Mouse (Mus musculus) cerebellum, adult 2 months (tissue): ENCODE data around the gene Mta1. TPM values are rescaled to one million over a fixed set of nuclear protein-coding genes. Genes with fewer than 3 reads are reported as not detected.
A peak's percentile ranks its signal among the peaks of the same experiment; 100 is the strongest.

ENCODE experiments used
- DNase-seq, 2 experiments: peaks; one replicate each; pipeline ENCODE4 v3.0.0; 2021
- H3K27ac ChIP-seq: fragments of 200-500 bp; 2 replicates; pipeline ENCODE4 v1.5.1; 2012; ENCODE audit warnings: low read length, control low read depth, inconsistent platforms; ENCODE audit not compliant: insufficient read depth
- H3K27me3 ChIP-seq: fragments of 200-500 bp; 2 replicates; pipeline ENCODE4 v1.6.1; 2012; ENCODE audit warnings: inconsistent platforms, mild to moderate bottlenecking, low read length, moderate library complexity; ENCODE audit not compliant: control insufficient read depth, insufficient read depth
- H3K4me1 ChIP-seq: fragments of 200-500 bp; 2 replicates; pipeline ENCODE4 v1.6.1; 2011; ENCODE audit warnings: low read length; ENCODE audit not compliant: control insufficient read depth, insufficient read depth
- H3K4me3 ChIP-seq: fragments of 200-500 bp; replicated peaks from 2 replicates; pipeline ENCODE3; 2011; ENCODE audit warnings: mild to moderate bottlenecking, low read depth, low read length, control low read depth; ENCODE audit not compliant: insufficient read depth
- CTCF ChIP-seq: fragments of 200-500 bp; IDR thresholded peaks from 2 replicates; pipeline ENCODE4 v1.5.1; 2011; ENCODE audit warnings: low read depth, mild to moderate bottlenecking, control low read depth, low read length, moderate library complexity, borderline replicate concordance; ENCODE audit not compliant: insufficient read depth
- POLR2A ChIP-seq: fragments of 200-500 bp; IDR thresholded peaks from 2 replicates; pipeline ENCODE4 v1.6.1; 2011; ENCODE audit warnings: low read length, control low read depth, borderline replicate concordance; ENCODE audit not compliant: insufficient read depth
- WGBS: fragments of 180-500 bp; shearing (Covaris S2); methylation state at CpG from one replicate; pipeline ENCODE4 v1.1.7; 2018; 5-methylcytosine and 5-hydroxymethylcytosine counted together
- polyA plus RNA-seq: library from polyadenylated mRNA; depleted of rRNA; stranded (reverse); fragments of >200 nt; gene quantifications from 2 replicates; pipeline ENCODE4 v1.2.3, GENCODE M21; 2012

Gene Mta1
- polyA plus RNA-seq, 1 experiment, result 60.4 TPM

DNA sequence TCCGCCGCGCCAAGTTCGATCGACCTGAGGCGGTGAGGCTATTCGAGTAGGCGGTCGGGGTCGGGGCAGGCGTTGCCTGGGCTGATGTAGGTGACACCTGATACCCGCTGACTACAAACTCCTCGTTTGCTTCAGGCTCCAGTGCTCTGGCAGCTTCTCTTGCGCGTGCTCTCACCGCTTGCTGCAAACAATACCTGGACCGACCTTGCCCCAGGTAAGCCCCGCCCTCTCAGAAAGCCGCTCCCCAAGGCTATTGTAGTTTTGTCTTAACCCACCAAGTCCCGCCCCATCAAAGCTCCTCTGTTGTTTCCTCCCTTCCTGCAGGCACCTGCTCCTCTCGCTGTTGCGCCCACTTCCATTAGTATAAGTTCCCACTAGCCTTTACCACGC is 58.5 kb downstream of the Mta1 start:
- DNase-seq, result no peak
- 0 out of 2 replicates have a peak, but pooled peaks cover 2% of the 10 kb centered on the region for H3K27me3 ChIP-seq
- peak overlapping the region; percentile 52 for H3K4me3 ChIP-seq
- H3K4me1 ChIP-seq, result no peaks in the 10 kb centered on the region; the same call in 1 of the 2 replicates
- TF ChIP-seq CTCF (no peak), POLR2A (no peak)
- H3K27ac ChIP-seq, result no peak overlapping the region
- 1% methylated on average over 23 of the region's 23 CpGs for WGBS

DNA sequence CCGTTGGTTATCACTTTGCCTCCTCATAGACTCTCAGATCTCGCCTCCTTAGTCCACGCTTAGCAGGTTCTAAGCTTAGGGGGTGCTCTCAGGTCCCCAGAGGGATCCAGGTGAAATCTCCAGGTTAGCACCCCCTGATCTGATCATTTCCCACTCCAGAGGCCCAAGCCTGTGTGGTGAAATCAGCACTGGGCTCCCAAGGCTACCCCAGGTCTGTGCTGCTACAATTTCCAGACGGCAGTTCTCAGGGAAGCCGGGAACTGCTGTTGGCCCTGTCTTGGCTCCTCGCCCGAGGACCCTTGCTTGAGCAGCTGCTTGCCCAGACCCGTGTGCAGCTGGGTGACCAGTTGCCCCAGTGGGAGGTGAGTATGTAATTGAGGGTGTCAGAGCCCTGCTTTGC is 58.9 kb downstream of the Mta1 start:
- TF ChIP-seq CTCF (no peak), POLR2A (no peak)
- Histone ChIP-seq H3K27ac (no peak overlapping the region), H3K27me3 (no peaks in the 10 kb centered on the region), H3K4me3 (no peak overlapping the region), H3K4me1 (no peaks in the 10 kb centered on the region; the same call in 1 of the 2 replicates)
- 11% methylated on average over 8 of the region's 8 CpGs for WGBS
- DNase-seq, result peak in 1 of 2 experiments; percentile 33

DNA sequence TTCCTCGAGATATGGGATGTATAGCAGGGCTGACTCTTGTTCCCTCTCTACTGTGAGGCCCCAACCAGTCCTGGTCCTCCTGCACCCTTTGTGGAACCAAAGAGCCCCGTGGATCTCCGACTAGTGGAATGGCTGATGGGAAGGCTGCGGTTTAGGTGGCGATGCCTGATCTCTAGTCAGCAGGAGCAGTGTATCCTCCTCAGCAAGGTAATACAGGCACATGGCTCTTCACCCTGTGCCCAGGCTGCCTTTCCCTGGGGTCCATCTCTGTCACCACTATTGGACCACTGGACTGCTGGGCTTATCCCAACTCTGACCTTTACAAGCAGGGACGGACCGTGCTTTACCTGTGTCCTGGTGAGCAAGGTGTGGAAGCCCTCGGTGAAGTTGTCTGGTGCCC is 59.4 kb downstream of the Mta1 start:
- WGBS, result 85% methylated on average over 8 of the region's 8 CpGs
- Histone ChIP-seq H3K27me3 (no peaks in the 10 kb centered on the region), H3K27ac (no peak overlapping the region), H3K4me1 (peaks cover 3% of the 10 kb centered on the region), H3K4me3 (no peak overlapping the region)
- DNase-seq, result no peak
- TF ChIP-seq POLR2A, result no peak
- TF ChIP-seq CTCF, result no peak

DNA sequence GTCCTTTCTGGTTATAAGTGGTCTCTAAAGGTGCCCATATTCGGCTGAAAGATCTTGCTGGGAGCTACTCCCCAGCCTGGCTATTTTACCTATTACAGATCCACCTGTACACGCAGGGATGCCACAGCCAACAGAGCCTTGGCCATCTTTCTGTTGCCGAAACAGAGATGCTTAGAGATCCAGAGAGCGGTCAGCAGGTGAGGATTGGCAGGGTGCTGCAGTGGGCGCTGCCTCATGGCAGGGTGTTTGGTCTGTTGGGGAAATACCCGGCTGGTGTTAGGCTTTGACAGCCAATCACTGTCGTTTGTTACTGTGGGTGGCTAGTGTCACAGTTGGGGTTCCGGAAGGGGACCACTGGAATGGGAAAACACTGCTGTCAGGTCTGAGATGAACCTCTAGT is 59.9 kb downstream of the Mta1 start:
- H3K4me1 ChIP-seq, result peaks cover 7% of the 10 kb centered on the region
- no peak overlapping the region for H3K4me3 ChIP-seq
- no peak for DNase-seq
- TF ChIP-seq CTCF (no peak), POLR2A (no peak)
- H3K27me3 ChIP-seq, result no peaks in the 10 kb centered on the region
- no peak overlapping the region for H3K27ac ChIP-seq
- 88% methylated on average over 8 of the region's 8 CpGs for WGBS

DNA sequence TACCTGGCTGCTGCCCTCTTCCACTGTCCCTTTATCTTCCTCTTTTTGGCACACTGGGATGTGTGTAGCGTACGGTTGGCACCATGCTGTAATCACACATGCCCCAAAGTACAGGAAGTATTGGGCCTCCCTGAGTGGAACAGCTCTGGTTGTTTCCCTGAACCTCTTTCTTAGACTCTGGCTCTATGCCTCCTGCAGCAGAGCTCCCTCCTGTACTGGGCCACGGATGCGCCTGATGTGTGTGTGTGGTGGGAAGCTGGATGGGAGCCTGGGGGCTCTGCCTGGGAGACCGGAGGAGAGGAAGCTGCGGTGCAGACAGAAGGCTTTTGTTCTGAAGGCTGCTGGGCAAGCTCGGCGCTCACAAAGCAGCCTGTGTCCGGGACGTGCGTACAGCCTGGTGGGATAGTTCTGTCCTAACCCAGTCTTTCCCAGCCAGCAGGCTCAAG is 65.5 kb downstream of the Mta1 start:
- DNase-seq, result peak; percentile 40 to 51

DNA sequence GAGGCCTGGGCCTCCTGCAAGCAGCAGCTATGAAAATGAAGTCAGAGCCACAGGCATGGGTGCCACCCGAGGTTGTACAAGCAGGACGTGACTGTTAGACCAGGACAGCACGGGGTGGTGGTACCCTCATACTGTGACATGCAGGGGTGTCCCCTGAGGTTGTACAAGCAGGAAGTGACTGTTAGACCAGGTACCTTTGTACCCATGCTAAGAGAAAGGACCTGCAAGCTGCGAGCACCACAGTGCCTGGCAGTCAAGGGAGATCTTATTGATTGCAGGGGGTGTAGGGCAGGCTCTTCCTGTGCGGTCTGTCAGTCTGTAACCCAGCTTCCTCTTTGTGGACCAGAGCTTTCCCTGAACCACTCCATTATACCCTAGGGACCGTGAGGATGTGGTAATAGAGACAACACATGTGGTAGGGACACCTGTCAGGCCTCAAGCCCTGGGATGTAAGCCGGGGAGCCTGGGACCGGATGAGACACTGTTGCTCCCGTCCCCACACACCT is 70.0 kb downstream of the Mta1 start:
- Histone ChIP-seq H3K4me3 (no peak overlapping the region), H3K27me3 (no peaks in the 10 kb centered on the region), H3K27ac (no peak overlapping the region), H3K4me1 (peaks cover 9% of the 10 kb centered on the region)
- DNase-seq, result no peak
- 82% methylated on average over 9 of the region's 9 CpGs for WGBS
- TF ChIP-seq POLR2A, result no peak
- TF ChIP-seq CTCF, result no peak

More for the DNA sequence above, 65.5 kb downstream of the Mta1 start:
- H3K27ac ChIP-seq, result peak overlapping the region; percentile 49
- H3K4me1 ChIP-seq, result peaks cover 18% of the 10 kb centered on the region
- H3K27me3 ChIP-seq, result no peaks in the 10 kb centered on the region
- no peak overlapping the region for H3K4me3 ChIP-seq
- no peak for TF ChIP-seq POLR2A
- no peak for TF ChIP-seq CTCF
- WGBS, result 51% methylated on average over 11 of the region's 11 CpGs

DNA sequence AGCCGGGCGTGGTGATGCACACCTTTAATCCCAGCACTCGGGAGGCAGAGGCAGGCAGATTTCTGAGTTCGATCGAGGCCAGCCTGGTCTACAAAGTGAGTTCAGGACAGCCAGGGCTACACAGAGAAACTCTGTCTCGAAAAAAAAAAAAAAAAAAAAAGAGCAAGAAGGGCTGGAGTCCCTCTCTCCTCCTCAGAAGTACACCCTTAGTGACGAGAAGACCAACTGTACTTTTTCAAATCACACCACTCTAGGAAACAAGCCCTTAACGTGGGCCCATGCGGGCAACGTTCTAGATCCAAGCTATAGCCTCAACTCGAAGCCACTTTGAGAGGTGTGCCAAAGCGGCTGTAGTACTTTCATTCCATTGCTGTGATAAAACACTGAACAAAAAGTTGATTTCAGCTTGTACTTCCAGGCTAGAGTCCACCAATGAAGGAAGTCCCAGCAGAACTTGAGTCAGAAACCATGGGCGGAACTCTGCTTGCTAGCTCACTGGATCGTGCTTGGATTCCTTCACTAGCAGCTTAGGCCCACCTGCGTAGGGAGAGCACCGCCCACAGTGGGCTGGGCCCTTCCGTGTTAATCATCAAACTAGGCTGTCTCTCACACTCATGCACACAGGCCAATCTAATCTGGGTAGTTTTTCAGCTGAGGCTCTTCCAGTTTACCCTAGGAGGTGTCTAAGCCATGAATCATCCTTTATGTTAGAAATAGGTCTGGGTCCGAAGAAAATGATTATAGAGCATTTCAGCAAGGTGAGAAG is 79.1 kb downstream of the Mta1 start:
- DNase-seq, result no peak
- no peaks in the 10 kb centered on the region for H3K27me3 ChIP-seq
- H3K27ac ChIP-seq, result no peak overlapping the region
- H3K4me3 ChIP-seq, result no peak overlapping the region
- TF ChIP-seq POLR2A (no peak), CTCF (no peak)
- H3K4me1 ChIP-seq, result no peaks in the 10 kb centered on the region
- 88% methylated on average over 18 of the region's 18 CpGs for WGBS

DNA sequence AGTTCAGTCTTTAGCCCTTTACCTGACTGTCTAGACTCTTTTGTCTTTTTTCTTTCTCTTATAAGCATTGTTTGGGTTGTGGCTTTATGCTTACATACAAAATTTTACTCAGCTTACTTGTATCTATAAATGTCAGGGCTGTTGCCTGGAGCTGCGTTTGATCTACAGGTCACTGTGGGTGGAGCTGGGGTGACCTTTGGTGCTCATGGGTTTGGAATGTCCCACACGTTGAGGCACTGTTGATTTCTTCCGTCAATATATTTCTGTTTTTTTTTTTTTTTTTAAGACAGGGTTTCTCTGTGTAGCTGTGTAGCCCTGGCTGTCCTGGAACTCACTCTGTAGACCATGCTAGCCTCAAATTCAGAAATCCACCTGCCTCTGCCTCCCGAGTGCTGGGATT is 82.9 kb downstream of the Mta1 start:
- no peaks in the 10 kb centered on the region for H3K27me3 ChIP-seq
- H3K4me3 ChIP-seq, result no peak overlapping the region
- 76% methylated on average over 4 of the region's 4 CpGs for WGBS
- TF ChIP-seq POLR2A, result no peak
- TF ChIP-seq CTCF, result no peak
- no peak overlapping the region for H3K27ac ChIP-seq
- H3K4me1 ChIP-seq, result no peaks in the 10 kb centered on the region
- DNase-seq, result no peak
